Mouse (Mus musculus) spleen, adult 2 months (tissue): ENCODE results near the gene Dusp1.

Source experiments
- CTCF ChIP-seq: fragments of 200-500 bp; IDR thresholded peaks from 2 replicates; pipeline ENCODE4 v1.5.1; 2011; ENCODE audit warnings: mild to moderate bottlenecking, inconsistent platforms; ENCODE audit not compliant: insufficient read depth, insufficient read length, insufficient replicate concordance; ENCODE audit errors: extremely low read depth
- POLR2A ChIP-seq: fragments of 200-500 bp; IDR thresholded peaks from 2 replicates; pipeline ENCODE4 v1.6.1; 2011; ENCODE audit warnings: low read depth, low read length, inconsistent platforms

GRCm38 (mm10) chr17:26464481-26464880 is 97.4 kb downstream of the Dusp1 start:
- TF ChIP-seq POLR2A (no peak), CTCF (no peak)
